Mouse (Mus musculus) myocyte (in vitro differentiated cells): Measurements from ENCODE around the gene Adamts15.

Source experiments
- E2F4 ChIP-seq: IDR thresholded peaks from one replicate; pipeline ENCODE4 v1.6.1; 2011; ENCODE audit warnings: mild to moderate bottlenecking, control low read depth, moderate library complexity; ENCODE audit not compliant: insufficient read depth
- MYOD1 ChIP-seq, 3 experiments: IDR thresholded peaks; one replicate each; pipeline ENCODE4 v1.6.1; 2011; ENCODE audit warnings: control low read depth in 2 of 3, low read depth in 2 of 3, mild to moderate bottlenecking in 2 of 3, moderate library complexity in 1 of 3; ENCODE audit not compliant: insufficient read length in 2 of 3, control insufficient read depth in 1 of 3
- MYOG ChIP-seq, 3 experiments: IDR thresholded peaks; one replicate each; pipeline ENCODE4 v1.6.1; 2011; ENCODE audit warnings: control low read depth in 2 of 3, low read depth in 2 of 3, mild to moderate bottlenecking in 2 of 3; ENCODE audit not compliant: insufficient read length in 2 of 3, control insufficient read depth in 1 of 3, insufficient read depth in 1 of 3
- POLR2A ChIP-seq: IDR thresholded peaks from one replicate; pipeline ENCODE4 v1.6.1; 2011; ENCODE audit warnings: low read depth, mild to moderate bottlenecking, control low read depth, moderate library complexity; ENCODE audit not compliant: insufficient read length
- USF1 ChIP-seq: IDR thresholded peaks from one replicate; pipeline ENCODE4 v1.6.1; 2011; ENCODE audit warnings: low read depth, mild to moderate bottlenecking, control low read depth, moderate library complexity

DNA sequence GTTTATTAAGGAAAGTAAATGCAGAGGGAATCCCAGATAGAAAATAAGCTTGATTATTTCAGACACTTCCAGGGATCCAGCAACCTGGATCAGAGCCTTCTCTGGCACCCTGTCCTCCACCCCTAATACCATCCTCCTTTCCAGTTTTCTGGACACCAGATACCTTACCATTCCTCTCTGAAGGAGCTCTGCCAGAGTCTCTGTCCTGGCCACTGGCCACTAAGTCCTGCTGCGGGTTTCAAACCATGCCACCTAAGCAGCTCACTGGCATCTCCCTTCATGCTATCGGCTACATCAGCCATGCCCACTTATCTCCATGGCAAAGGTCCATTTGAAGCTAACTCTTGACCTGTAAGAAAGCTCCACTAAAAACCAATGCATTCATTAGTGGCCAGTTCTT is 70.4 kb downstream of the Adamts15 start:
- TF ChIP-seq POLR2A (no peak), MYOG (IDR thresholded peaks at IDR 0.05; ENCODE audit: control insufficient read depth in 1 of 3, insufficient read depth in 1 of 3, insufficient read length in 2 of 3, low read depth in 2 of 3) (no peak), E2F4 (no peak), USF1 (no peak), MYOD1 (IDR thresholded peaks at IDR 0.05; ENCODE audit: control insufficient read depth in 1 of 3, insufficient read length in 2 of 3, low read depth in 2 of 3) (no peak)
